Mouse (Mus musculus): Measurements from ENCODE around the gene Umad1. TPM values are rescaled to one million over a fixed set of nuclear protein-coding genes. Genes with fewer than 3 reads are reported as not detected.
A peak's percentile ranks its signal among the peaks of the same experiment; 100 is the strongest.

Umad1 gene
- total and polyA plus RNA-seq, 3 experiments: 7.6 to 17.5 (median 10.0) TPM

DNA sequence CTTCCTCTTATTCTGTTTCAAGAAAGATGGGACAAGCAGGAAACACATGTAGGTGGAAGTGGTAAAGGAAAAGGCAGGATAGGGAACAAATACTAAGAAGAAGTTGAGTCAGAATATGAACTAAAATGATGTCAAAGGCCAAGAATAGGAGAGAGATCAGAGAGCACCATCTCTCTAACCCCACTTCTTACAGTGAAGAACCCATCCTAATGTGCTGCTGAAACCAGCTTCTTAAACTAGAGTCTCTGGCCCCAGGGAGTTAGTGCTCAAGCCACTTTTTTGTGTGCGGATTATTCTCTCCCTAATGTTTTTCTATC lies 161.1 kb downstream of the Umad1 start (continued):
- TF ChIP-seq MXI1 (IDR thresholded peaks at IDR 0.05; ENCODE audit: low read depth, low read length): no peak
- TF ChIP-seq ETS1 (conservative IDR thresholded peaks at IDR 0.05; ENCODE audit: low read depth, low read length): peak; percentile 35; the same call in 1 of the 2 replicates
- no peak for TF ChIP-seq ZMIZ1 (IDR thresholded peaks at IDR 0.05; ENCODE audit: low read depth, low read length)
- no peak for TF ChIP-seq CHD1 (IDR thresholded peaks at IDR 0.05; ENCODE audit: low read depth, low read length)
- TF ChIP-seq KAT2A (IDR thresholded peaks at IDR 0.05; ENCODE audit: insufficient replicate concordance, low read length): no peak
- TF ChIP-seq POLR2A (IDR thresholded peaks at IDR 0.05; ENCODE audit: low read depth, low read length): no peak
- peak; percentile 89 for TF ChIP-seq MEF2A (IDR thresholded peaks at IDR 0.05; ENCODE audit: borderline replicate concordance, low read depth, low read length)
- no peak for TF ChIP-seq NELFE (IDR thresholded peaks at IDR 0.05; ENCODE audit: low read depth, low read length)
- TF ChIP-seq GABPA (IDR thresholded peaks at IDR 0.05; ENCODE audit: insufficient replicate concordance, low read depth, low read length): no peak
- no peak for TF ChIP-seq MYC (IDR thresholded peaks at IDR 0.05; ENCODE audit: low read depth, low read length)
- no peak for TF ChIP-seq MAX (IDR thresholded peaks at IDR 0.05; ENCODE audit: low read length)
- TF ChIP-seq RCOR1 (conservative IDR thresholded peaks at IDR 0.05; ENCODE audit: low read depth, low read length): no peak

DNA sequence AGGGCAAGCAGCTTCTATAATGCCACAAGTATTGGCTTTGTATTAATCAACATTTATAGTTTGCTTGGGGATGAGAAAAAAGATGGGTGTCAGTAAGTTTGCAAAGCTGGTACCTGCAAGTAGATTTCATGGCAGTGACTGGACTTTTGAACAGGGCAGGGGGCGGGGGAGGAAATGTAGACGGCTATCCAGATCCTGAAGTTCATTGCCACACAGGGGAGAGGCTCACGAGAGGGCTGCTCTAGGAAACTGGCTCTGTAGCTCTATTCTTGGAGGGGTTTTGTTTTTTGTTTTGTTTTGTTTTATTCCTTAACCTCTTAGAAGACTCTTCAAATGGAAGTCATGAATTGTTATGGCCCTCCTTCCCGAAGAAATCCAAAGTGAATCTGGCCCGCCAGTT lies 162.3 kb downstream of the Umad1 start:
- Histone ChIP-seq H3K4me2 (ENCODE audit: insufficient read depth, low read depth, poor library complexity, severe bottlenecking) (no peak overlapping the region), H3K4me3 (replicated peaks in 1 of 3; ENCODE audit: low read depth in 2 of 3, low read length in 2 of 3, poor library complexity in 1 of 3) (no peak overlapping the region), H3K9me3 (replicated peaks; ENCODE audit: low read length) (no peaks in the 10 kb centered on the region), H3K27me3 (replicated peaks) (no peaks in the 10 kb centered on the region), H3K36me3 (replicated peaks in 1 of 2; ENCODE audit: control insufficient read depth in 1 of 2, insufficient read depth in 1 of 2, low read length in 1 of 2) (no peaks in the 10 kb centered on the region), H3K79me2 (replicated peaks; ENCODE audit: control insufficient read depth, extremely low read depth, insufficient read depth, poor library complexity, severe bottlenecking) (no peaks in the 10 kb centered on the region), H3K9ac (ENCODE audit: insufficient read depth, low read depth) (no peak overlapping the region), H3K4me1 (ENCODE audit: control insufficient read depth in 1 of 2, insufficient read depth in 2 of 2) (peaks cover 9 to 36% of the 10 kb centered on the region in 2 experiments; a peak in 3 of 4 replicates), H3K27ac (ENCODE audit: insufficient read depth, low read depth) (no peak overlapping the region)
- no peak for DNase-seq (ENCODE audit: extremely low read depth)
- dilution Hi-C loops (cut with MboI; ENCODE audit: extremely low pct_ligation_motif_present, extremely low pct_unique_long_range_greater_than_20kb, low sequenced_read_pairs): no loop called here
- TF ChIP-seq CTCF (conservative IDR thresholded peaks at IDR 0.05 in 1 of 2, IDR thresholded peaks at IDR 0.05 in 1 of 2; ENCODE audit: low read depth in 2 of 2, low read length in 2 of 2): no peak
- no peak for TF ChIP-seq ZNF384 (IDR thresholded peaks at IDR 0.05; ENCODE audit: low read depth, low read length)
- no peak for TF ChIP-seq RAD21 (IDR thresholded peaks at IDR 0.05; ENCODE audit: low read depth, low read length)
- TF ChIP-seq HCFC1 (IDR thresholded peaks at IDR 0.05; ENCODE audit: low read depth, low read length): no peak
- no peak for TF ChIP-seq TBP (conservative IDR thresholded peaks at IDR 0.05; ENCODE audit: low read depth, low read length)
- no peak for TF ChIP-seq UBTF (IDR thresholded peaks at IDR 0.05; ENCODE audit: low read depth, low read length)
- TF ChIP-seq RCOR1 (conservative IDR thresholded peaks at IDR 0.05; ENCODE audit: low read depth, low read length): no peak
- no peak for TF ChIP-seq JUND (conservative IDR thresholded peaks at IDR 0.05; ENCODE audit: low read depth, low read length)
- no peak for TF ChIP-seq MEF2A (IDR thresholded peaks at IDR 0.05; ENCODE audit: borderline replicate concordance, low read depth, low read length)
- no peak for TF ChIP-seq KAT2A (IDR thresholded peaks at IDR 0.05; ENCODE audit: insufficient replicate concordance, low read length)
- TF ChIP-seq GABPA (IDR thresholded peaks at IDR 0.05; ENCODE audit: insufficient replicate concordance, low read depth, low read length): no peak
- in situ Hi-C loops (cut with MboI; ENCODE audit: low pct_ligation_motif_present, low pct_unique_long_range_greater_than_20kb, low sequenced_read_pairs): no loop called here

Data from CH12.LX (cell line).